Mouse (Mus musculus) ES-Bruce4 (cell line): ENCODE measurements around the gene Mthfr.

Experiments used
- CTCF ChIP-seq: IDR thresholded peaks from one replicate; pipeline ENCODE4 v1.8.1; 2011; ENCODE audit warnings: low read depth, low read length
- POLR2A ChIP-seq: IDR thresholded peaks from one replicate; pipeline ENCODE4 v1.8.1; 2011; ENCODE audit warnings: low read length; ENCODE audit not compliant: insufficient read depth

- TF ChIP-seq CTCF (no peak), POLR2A (no peak)
Observed at GRCm38 (mm10) chr4:148079944-148080596, 41.2 kb downstream of the Mthfr start.
